Mouse (Mus musculus): ENCODE data around the gene Pacs1. TPM values are rescaled to one million over a fixed set of nuclear protein-coding genes. Genes with fewer than 3 reads are reported as not detected.

The Pacs1 gene
- polyA plus RNA-seq, 1 experiment from 2014 or later: 6.6 TPM

DNA sequence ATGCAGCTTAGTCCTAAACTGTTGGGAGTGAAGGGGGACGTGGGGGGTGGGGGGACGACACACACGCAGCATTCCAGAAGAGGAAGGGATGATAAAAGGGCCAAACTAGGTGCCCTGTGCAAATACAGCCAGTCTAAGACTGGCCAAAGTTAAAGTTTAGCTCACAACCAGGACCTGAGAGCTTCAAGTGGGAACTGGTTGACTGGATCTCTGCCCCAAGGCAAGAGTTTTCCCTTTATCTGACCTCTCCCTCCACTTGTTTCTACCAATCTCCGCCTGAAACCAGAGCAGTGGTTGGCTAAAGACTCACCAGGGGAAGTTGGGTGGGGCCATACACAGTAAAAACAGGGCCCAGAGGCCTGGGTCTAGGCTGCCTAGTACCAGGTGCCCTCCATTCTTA is 164.2 kb downstream of the Pacs1 start:
- no peak for ATAC-seq
- Histone ChIP-seq H3K4me1 (replicated peaks; ENCODE audit: control insufficient read depth, insufficient read depth, low read length) (0 out of 2 replicates have a peak, but pooled peaks cover 4% of the 10 kb centered on the region), H3K9ac (ENCODE audit: low read depth, low read length) (no peak overlapping the region), H3K36me3 (ENCODE audit: control insufficient read depth, insufficient read depth) (peaks cover 52% of the 10 kb centered on the region), H3K9me3 (ENCODE audit: control insufficient read depth) (no peaks in the 10 kb centered on the region), H3K4me3 (ENCODE audit: low read depth, low read length) (no peak overlapping the region), H3K27me3 (replicated peaks; ENCODE audit: control insufficient read depth, insufficient read depth, low read length) (no peaks in the 10 kb centered on the region), H3K27ac (ENCODE audit: low read depth, low read length) (no peak overlapping the region; the same call in 1 of the 2 replicates), H3K4me2 (replicated peaks; ENCODE audit: low read depth) (no peak overlapping the region)
- TF ChIP-seq CTCF (IDR thresholded peaks at IDR 0.05; ENCODE audit: low read depth): no peak
- WGBS: 31% methylated on average over 4 of the region's 4 CpGs

DNA sequence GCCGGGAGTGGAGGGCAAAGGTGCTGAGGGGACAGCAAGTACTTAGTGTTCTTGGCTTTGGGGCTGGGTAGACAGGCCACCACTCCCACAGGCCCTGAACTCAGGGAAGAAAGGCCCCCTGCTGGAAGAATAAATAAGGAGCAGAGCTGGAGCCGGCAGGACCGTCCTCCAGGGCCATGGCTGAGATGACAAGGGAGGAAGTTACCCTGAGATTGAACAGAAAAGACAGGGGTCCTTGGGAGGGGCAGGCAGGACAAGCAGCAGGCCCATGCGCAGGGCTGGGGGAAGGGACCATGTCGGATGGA is 164.7 kb downstream of the Pacs1 start:
- no peak overlapping the region for H3K4me3 ChIP-seq (ENCODE audit: low read depth, low read length)
- H3K9me3 ChIP-seq (ENCODE audit: control insufficient read depth): no peaks in the 10 kb centered on the region
- H3K27me3 ChIP-seq (replicated peaks; ENCODE audit: control insufficient read depth, insufficient read depth, low read length): no peaks in the 10 kb centered on the region
- H3K4me2 ChIP-seq (replicated peaks; ENCODE audit: low read depth): no peak overlapping the region
- H3K4me1 ChIP-seq (replicated peaks; ENCODE audit: control insufficient read depth, insufficient read depth, low read length): 0 out of 2 replicates have a peak, but pooled peaks cover 4% of the 10 kb centered on the region
- TF ChIP-seq CTCF (IDR thresholded peaks at IDR 0.05; ENCODE audit: low read depth): peak; percentile 72
- 16% methylated on average over 5 of the region's 5 CpGs for WGBS
- H3K27ac ChIP-seq (ENCODE audit: low read depth, low read length): no peak overlapping the region; the same call in 1 of the 2 replicates
- peaks cover 56% of the 10 kb centered on the region for H3K36me3 ChIP-seq (ENCODE audit: control insufficient read depth, insufficient read depth)
- peak; percentile 40 for ATAC-seq
- H3K9ac ChIP-seq (ENCODE audit: low read depth, low read length): no peak overlapping the region

DNA sequence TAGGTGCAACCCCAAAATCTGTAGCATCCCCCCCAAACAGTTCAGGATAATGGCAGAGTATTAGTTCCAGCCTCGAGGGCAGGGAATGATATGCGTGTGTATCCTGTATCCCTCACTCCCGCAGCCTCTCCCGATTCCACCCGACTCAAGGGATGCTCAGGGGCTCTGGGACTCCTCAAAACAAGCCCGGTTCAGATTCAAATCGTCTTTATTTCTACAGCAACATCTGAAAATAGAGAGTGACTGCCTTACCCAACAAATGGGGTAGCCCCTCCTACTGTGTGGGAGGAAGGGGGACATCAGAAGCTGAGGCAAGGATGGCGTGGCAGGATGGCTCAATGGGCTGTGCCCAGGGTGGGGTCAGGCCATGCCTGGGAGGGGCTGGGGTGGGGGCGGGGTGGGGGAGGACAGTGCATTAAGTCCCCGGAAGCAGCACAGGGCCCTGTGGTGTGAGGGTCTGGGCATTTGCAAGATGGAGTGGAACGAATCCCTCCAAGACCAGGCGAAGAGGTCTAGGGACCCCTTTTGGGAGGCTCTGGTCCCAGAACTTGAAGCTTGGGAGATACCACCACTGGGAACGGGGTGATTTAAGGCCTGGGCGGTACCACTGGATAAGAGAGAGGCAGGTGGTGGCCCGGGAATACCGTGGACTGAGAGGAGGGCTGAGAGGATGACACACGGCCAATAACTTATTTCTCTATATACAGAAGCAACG is 165.2 kb downstream of the Pacs1 start:
- Histone ChIP-seq H3K9ac (ENCODE audit: low read depth, low read length) (no peak overlapping the region), H3K9me3 (ENCODE audit: control insufficient read depth) (no peaks in the 10 kb centered on the region), H3K36me3 (ENCODE audit: control insufficient read depth, insufficient read depth) (peaks cover 59% of the 10 kb centered on the region), H3K4me3 (ENCODE audit: low read depth, low read length) (no peak overlapping the region; the same call in 1 of the 2 replicates), H3K27ac (ENCODE audit: low read depth, low read length) (no peak overlapping the region), H3K4me2 (replicated peaks; ENCODE audit: low read depth) (no peak overlapping the region), H3K4me1 (replicated peaks; ENCODE audit: control insufficient read depth, insufficient read depth, low read length) (0 out of 2 replicates have a peak, but pooled peaks cover 4% of the 10 kb centered on the region), H3K27me3 (replicated peaks; ENCODE audit: control insufficient read depth, insufficient read depth, low read length) (no peaks in the 10 kb centered on the region)
- TF ChIP-seq CTCF (IDR thresholded peaks at IDR 0.05; ENCODE audit: low read depth): no peak
- WGBS: 62% methylated on average over 18 of the region's 18 CpGs
- ATAC-seq: peak; percentile 14

DNA sequence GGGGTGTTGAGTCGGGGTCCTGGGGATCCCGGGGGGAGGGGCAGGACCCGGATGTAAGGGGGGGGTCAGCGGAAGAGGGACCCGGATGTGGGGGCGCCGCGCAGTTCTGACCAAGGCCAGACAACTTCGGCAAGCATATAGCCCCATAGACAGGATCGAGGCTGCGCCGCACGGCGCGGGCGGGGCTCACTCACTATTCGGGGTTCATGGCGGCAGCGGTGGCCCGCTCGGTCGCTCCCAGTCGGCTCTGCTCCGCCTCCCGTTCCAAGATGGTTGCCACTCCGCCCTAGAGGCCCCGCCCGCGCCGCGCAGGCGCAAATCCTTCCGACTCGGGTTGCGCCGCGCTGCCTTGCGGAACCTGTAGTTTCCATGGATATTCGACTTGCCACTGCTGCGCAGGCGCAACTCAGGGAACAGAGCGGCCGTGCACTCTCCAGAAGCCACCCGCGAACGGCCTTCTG is 166.2 kb downstream of the Pacs1 start, which contains the start of gene Rab1b:
Gene Rab1b, minus strand, starts transcription at position 342 of the 461 bp plus-strand sequence.
- peak within 1 kb of the TSS; percentile 72 for H3K9ac ChIP-seq (ENCODE audit: low read depth, low read length)
- no peak for TF ChIP-seq CTCF (IDR thresholded peaks at IDR 0.05; ENCODE audit: low read depth)
- peak within 1 kb of the TSS; percentile 87 for H3K27ac ChIP-seq (ENCODE audit: low read depth, low read length)
- no peaks in the 10 kb centered on the region for H3K27me3 ChIP-seq (replicated peaks; ENCODE audit: control insufficient read depth, insufficient read depth, low read length)
- peak within 1 kb of the TSS; percentile 84 for H3K4me2 ChIP-seq (replicated peaks; ENCODE audit: low read depth)
- no peaks in the 10 kb centered on the region for H3K9me3 ChIP-seq (ENCODE audit: control insufficient read depth)
- 0 out of 2 replicates have a peak, but pooled peaks cover 4% of the 10 kb centered on the region for H3K4me1 ChIP-seq (replicated peaks; ENCODE audit: control insufficient read depth, insufficient read depth, low read length)
- ATAC-seq: peak; percentile 90
- 0% methylated on average over 40 of the region's 46 CpGs for WGBS
- peaks cover 63% of the 10 kb centered on the region for H3K36me3 ChIP-seq (ENCODE audit: control insufficient read depth, insufficient read depth)
- peak within 1 kb of the TSS; percentile 71 for H3K4me3 ChIP-seq (ENCODE audit: low read depth, low read length)

DNA sequence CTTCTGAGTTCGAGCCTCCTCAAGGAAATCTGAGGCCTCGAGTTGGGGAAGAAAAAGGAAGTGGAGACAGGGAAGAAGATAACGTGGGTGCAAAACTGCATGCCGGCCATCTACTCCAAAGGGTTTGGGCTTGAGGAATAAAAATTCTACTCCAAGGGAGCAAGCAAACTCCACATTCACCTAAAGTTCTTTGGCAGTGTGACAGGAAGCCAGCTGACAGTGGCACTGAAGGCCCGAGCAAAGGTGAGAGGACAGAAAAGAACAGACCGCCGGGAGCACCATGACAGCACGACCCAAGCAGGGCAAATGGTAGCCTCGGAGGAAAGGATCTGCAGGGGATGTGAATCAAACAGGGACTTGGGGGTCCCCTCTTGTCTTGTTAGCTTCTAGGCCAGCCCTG is 166.8 kb downstream of the Pacs1 start:
- peak overlapping the region; percentile 87; the same call in 1 of the 2 replicates for H3K27ac ChIP-seq (ENCODE audit: low read depth, low read length)
- no peaks in the 10 kb centered on the region for H3K9me3 ChIP-seq (ENCODE audit: control insufficient read depth)
- no peak for ATAC-seq
- peak overlapping the region; percentile 84 for H3K4me2 ChIP-seq (replicated peaks; ENCODE audit: low read depth)
- peaks cover 63% of the 10 kb centered on the region for H3K36me3 ChIP-seq (ENCODE audit: control insufficient read depth, insufficient read depth)
- no peak for TF ChIP-seq CTCF (IDR thresholded peaks at IDR 0.05; ENCODE audit: low read depth)
- no peaks in the 10 kb centered on the region for H3K27me3 ChIP-seq (replicated peaks; ENCODE audit: control insufficient read depth, insufficient read depth, low read length)
- H3K9ac ChIP-seq (ENCODE audit: low read depth, low read length): peak overlapping the region; percentile 72
- WGBS: 2% methylated on average over 9 of the region's 9 CpGs
- 0 out of 2 replicates have a peak, but pooled peaks cover 4% of the 10 kb centered on the region for H3K4me1 ChIP-seq (replicated peaks; ENCODE audit: control insufficient read depth, insufficient read depth, low read length)
- peak overlapping the region; percentile 71 for H3K4me3 ChIP-seq (ENCODE audit: low read depth, low read length)

DNA sequence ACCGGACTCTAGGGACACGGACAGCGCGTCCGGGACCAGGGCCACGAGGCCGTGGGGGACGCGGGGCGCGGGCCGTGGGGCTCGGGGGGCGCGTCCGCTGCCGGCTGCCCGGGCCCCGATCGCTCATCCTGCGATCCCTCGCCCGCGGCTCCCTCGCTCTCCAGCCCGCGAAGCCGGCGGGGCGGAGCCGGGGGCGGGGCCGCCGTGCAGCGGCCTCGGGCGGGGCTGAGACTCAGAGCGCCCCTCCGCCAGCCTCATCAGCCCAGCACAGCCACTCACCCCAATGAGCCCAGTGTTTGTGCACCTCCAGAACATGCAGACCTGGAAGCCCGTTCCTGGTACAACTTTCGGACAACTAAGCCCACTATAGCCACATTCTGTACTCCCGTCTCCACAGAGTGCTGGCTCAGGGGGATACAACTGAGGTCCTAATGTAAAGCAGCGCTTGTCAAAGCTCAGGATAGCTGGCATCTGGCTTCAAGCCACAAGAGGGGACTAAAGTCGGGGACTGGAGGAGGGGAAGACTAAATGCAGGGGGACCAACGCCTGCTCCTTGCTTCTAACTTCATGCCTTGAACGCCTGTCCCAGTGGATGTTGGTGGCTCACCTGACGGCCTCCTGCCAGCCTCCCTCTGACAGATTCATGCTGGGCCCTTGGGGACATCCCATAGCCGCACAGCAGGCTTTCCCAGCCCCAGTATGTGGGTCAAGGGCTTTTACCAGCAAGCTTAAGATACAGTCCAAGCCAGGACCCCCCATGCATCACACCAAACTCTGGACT is 174.4 kb downstream of the Pacs1 start, which contains the start of gene Cnih2:
Gene Cnih2, minus strand, starts transcription at position 159 of the 781 bp plus-strand sequence.
- Histone ChIP-seq H3K9me3 (ENCODE audit: control insufficient read depth) (no peaks in the 10 kb centered on the region), H3K4me1 (replicated peaks; ENCODE audit: control insufficient read depth, insufficient read depth, low read length) (peaks cover 9% of the 10 kb centered on the region), H3K27me3 (replicated peaks; ENCODE audit: control insufficient read depth, insufficient read depth, low read length) (0 out of 2 replicates have a peak, but pooled peaks cover 3% of the 10 kb centered on the region), H3K36me3 (ENCODE audit: control insufficient read depth, insufficient read depth) (peaks cover 47% of the 10 kb centered on the region), H3K27ac (ENCODE audit: low read depth, low read length) (no peak within 1 kb of the TSS), H3K4me3 (ENCODE audit: low read depth, low read length) (peak within 1 kb of the TSS; percentile 38), H3K9ac (ENCODE audit: low read depth, low read length) (peak within 1 kb of the TSS; percentile 57), H3K4me2 (replicated peaks; ENCODE audit: low read depth) (peak within 1 kb of the TSS; percentile 89)
- WGBS: 8% methylated on average over 33 of the region's 48 CpGs
- no peak for TF ChIP-seq CTCF (IDR thresholded peaks at IDR 0.05; ENCODE audit: low read depth)
- no peak; the same call in 1 of the 2 replicates for ATAC-seq
